Mouse (Mus musculus) E14TG2a.4 (cell line): ENCODE data around the gene B3galnt2.
"Not testable (repeated sequence)": the region's sequence is repeated elsewhere in the genome, so short reads cannot be mapped to it uniquely, and the experiment has no call there.

Experiments used
- H3K27me3 ChIP-seq: 2 replicates; pipeline ENCODE4 v1.6.1; 2014; ENCODE audit warnings: low read length, control low read depth; ENCODE audit not compliant: insufficient read depth
- H3K36me3 ChIP-seq: 2 replicates; pipeline ENCODE4 v1.6.1; 2014; ENCODE audit warnings: low read length, control low read depth; ENCODE audit not compliant: insufficient read depth
- H3K4me1 ChIP-seq: replicated peaks from 2 replicates; pipeline ENCODE4 v1.6.1; 2014; ENCODE audit warnings: low read depth, low read length, control low read depth
- H3K4me3 ChIP-seq: replicated peaks from 2 replicates; pipeline ENCODE4 v1.5.1; 2014; ENCODE audit warnings: mild to moderate bottlenecking, low read length
- H3K9me3 ChIP-seq: 2 replicates; pipeline ENCODE4 v1.6.1; 2014; ENCODE audit warnings: low read length, control low read depth
- CTCF ChIP-seq: conservative IDR thresholded peaks from 2 replicates; pipeline ENCODE4 v1.5.1; 2014; ENCODE audit warnings: low read length
- NANOG ChIP-seq: IDR thresholded peaks from 2 replicates; pipeline ENCODE4 v1.6.1; 2014; ENCODE audit warnings: borderline replicate concordance, low read length, mixed read lengths
- POU5F1 ChIP-seq: IDR thresholded peaks from 2 replicates; pipeline ENCODE4 v1.6.1; 2014; ENCODE audit warnings: low read length, borderline replicate concordance

B3galnt2 gene

GRCm38 (mm10) chr13:13961046-13961445 lies 6.8 kb downstream of the B3galnt2 start:
- H3K4me3 ChIP-seq, result no peak overlapping the region
- peaks cover 31% of the 10 kb centered on the region for H3K4me1 ChIP-seq
- H3K9me3 ChIP-seq, result no peaks in the 10 kb centered on the region
- no peaks in the 10 kb centered on the region for H3K27me3 ChIP-seq
- H3K36me3 ChIP-seq, result peaks cover 26% of the 10 kb centered on the region
- TF ChIP-seq NANOG, result no peak

DNA sequence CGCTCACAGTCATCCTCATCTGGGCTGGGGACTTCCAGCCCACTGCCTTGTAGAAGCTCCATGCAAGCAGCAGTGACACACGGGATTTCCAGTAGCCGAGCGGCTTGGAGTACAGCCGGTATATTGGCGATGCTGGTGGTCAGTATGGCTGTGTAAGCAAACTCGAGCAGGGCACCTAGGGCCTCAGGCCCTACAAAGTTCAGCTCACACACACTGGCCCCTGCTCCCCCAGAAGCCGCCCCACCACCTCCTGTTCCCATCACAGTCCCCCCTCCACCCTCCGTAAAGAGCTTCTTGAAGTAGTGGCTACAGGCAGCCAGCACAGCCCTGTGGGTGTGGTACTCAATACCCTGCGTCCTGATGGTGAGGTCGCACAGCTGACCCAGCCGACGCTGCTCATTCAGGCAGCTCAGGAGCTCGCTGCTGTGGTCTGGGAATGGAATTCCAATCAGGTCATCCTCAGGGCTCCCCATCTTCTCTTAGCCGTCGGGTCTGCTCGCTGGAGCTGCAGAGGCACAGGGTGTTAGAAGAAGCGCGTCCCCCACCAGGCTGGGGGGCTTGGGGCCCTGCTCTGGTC lies 11.2 kb downstream of the B3galnt2 start:
- H3K9me3 ChIP-seq, result no peaks in the 10 kb centered on the region
- no peaks in the 10 kb centered on the region for H3K27me3 ChIP-seq
- peaks cover 18% of the 10 kb centered on the region for H3K36me3 ChIP-seq
- TF ChIP-seq POU5F1, result no peak
- TF ChIP-seq CTCF, result no peak
- no peak for TF ChIP-seq NANOG
- H3K4me3 ChIP-seq, result peak overlapping the region; percentile 65
- peaks cover 49% of the 10 kb centered on the region for H3K4me1 ChIP-seq

- no peak for TF ChIP-seq CTCF
- no peak for TF ChIP-seq NANOG
- TF ChIP-seq POU5F1, result no peak
- Histone ChIP-seq H3K9me3 (no peaks in the 10 kb centered on the region), H3K4me3 (no peak overlapping the region), H3K27me3 (no peaks in the 10 kb centered on the region), H3K4me1 (peaks cover 43% of the 10 kb centered on the region), H3K36me3 (peaks cover 25% of the 10 kb centered on the region)
These were observed 11.9 kb downstream of the B3galnt2 start for GRCm38 (mm10) chr13:13966172-13966571.

- H3K27me3 ChIP-seq, result no peaks in the 10 kb centered on the region
- H3K36me3 ChIP-seq, result peaks cover 33% of the 10 kb centered on the region
- H3K4me3 ChIP-seq, result no peak overlapping the region
- TF ChIP-seq NANOG (no peak), POU5F1 (no peak), CTCF (no peak)
- peaks cover 43% of the 10 kb centered on the region for H3K4me1 ChIP-seq
- H3K9me3 ChIP-seq, result no peaks in the 10 kb centered on the region
These were observed 14.4 kb downstream of the B3galnt2 start for GRCm38 (mm10) chr13:13968629-13969111.

GRCm38 (mm10) chr13:13969796-13970195 lies 15.5 kb downstream of the B3galnt2 start:
- H3K36me3 ChIP-seq, result peaks cover 36% of the 10 kb centered on the region

GRCm38 (mm10) chr13:13981842-13982241 lies 27.6 kb downstream of the B3galnt2 start:
- not testable (repeated sequence) for H3K4me1 ChIP-seq, H3K27me3 ChIP-seq, H3K4me3 ChIP-seq, H3K9me3 ChIP-seq
- H3K36me3 ChIP-seq, result peaks cover 45% of the 10 kb centered on the region

More at GRCm38 (mm10) chr13:13969796-13970195, 15.5 kb downstream of the B3galnt2 start:
- H3K4me1 ChIP-seq, result peaks cover 32% of the 10 kb centered on the region
- TF ChIP-seq CTCF (no peak), POU5F1 (no peak), NANOG (no peak)
- H3K27me3 ChIP-seq, result no peaks in the 10 kb centered on the region
- H3K9me3 ChIP-seq, result no peaks in the 10 kb centered on the region
- H3K4me3 ChIP-seq, result no peak overlapping the region

DNA sequence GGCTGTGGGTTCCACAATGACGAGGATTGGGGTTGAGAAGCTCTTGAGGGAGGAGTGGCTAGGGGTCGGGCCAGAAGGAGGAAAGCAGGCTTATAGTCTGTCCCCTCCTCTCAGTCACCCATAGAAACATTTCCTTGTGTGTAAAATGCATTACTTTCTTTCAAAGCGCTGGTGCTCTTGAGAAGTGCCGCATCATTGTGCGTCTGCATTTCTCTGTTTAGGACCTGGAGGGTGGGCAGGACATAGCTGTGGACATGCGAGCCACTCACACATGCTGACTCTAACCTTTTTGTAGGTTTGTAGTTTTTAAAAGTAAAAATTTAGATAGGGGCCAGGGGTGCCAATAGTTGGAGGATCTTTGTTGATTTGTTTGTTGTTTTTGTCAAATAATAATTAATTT lies 29.3 kb downstream of the B3galnt2 start:
- no peak for TF ChIP-seq NANOG
- TF ChIP-seq CTCF, result no peak
- no peak for TF ChIP-seq POU5F1
- no peaks in the 10 kb centered on the region for H3K27me3 ChIP-seq
- no peak overlapping the region for H3K4me3 ChIP-seq
- H3K36me3 ChIP-seq, result peaks cover 52% of the 10 kb centered on the region
- H3K4me1 ChIP-seq, result peaks cover 9% of the 10 kb centered on the region
- no peaks in the 10 kb centered on the region for H3K9me3 ChIP-seq

DNA sequence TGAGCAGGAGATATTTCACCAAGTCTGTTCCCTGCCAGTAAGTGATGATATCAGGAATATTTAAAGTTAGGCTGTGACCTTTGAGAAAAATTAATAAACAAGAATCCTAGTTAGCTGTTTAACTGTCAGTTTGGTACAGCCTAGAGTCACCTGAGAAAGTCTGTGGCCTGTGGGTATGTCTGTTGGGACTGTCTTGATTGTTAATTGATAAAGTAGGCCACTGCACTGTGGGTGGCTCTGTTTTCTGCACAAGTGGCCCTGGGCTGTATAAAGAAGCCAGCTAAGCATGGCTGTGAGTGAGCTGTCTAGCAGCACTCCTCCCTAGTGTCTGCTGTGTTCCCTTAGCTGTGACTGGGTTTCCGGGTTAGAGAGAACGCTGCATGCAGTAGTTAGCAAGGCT lies 34.9 kb downstream of the B3galnt2 start:
- no peak overlapping the region for H3K4me3 ChIP-seq
- H3K27me3 ChIP-seq, result no peaks in the 10 kb centered on the region
- H3K36me3 ChIP-seq, result peaks cover 86% of the 10 kb centered on the region
- TF ChIP-seq POU5F1, result no peak
- no peak for TF ChIP-seq CTCF
- TF ChIP-seq NANOG, result no peak
- H3K4me1 ChIP-seq, result peaks cover 11% of the 10 kb centered on the region
- no peaks in the 10 kb centered on the region for H3K9me3 ChIP-seq

- TF ChIP-seq POU5F1 (no peak), NANOG (no peak), CTCF (no peak)
- Histone ChIP-seq H3K27me3 (no peaks in the 10 kb centered on the region), H3K9me3 (no peaks in the 10 kb centered on the region), H3K36me3 (peaks cover 88% of the 10 kb centered on the region), H3K4me3 (no peak overlapping the region), H3K4me1 (peaks cover 11% of the 10 kb centered on the region)
These were observed 36.1 kb downstream of the B3galnt2 start for GRCm38 (mm10) chr13:13990391-13990790.
